Mouse (Mus musculus) forelimb bud, embryonic 11.5 days (tissue): Measurements from ENCODE around the gene Ccdc91.

ENCODE experiments used
- DNase-seq: peaks from one replicate; pipeline ENCODE4 v3.0.0-alpha.2; 2012; ENCODE audit warnings: low read depth, low spot score

Ccdc91 gene

GRCm38 (mm10) chr6:147569246-147569645 lies 93.6 kb downstream of the Ccdc91 start:
- DNase-seq, result no peak

- DNase-seq, result no peak
These were observed 97.5 kb downstream of the Ccdc91 start for GRCm38 (mm10) chr6:147573137-147573536.

- no peak for DNase-seq
These were observed 99.0 kb downstream of the Ccdc91 start for GRCm38 (mm10) chr6:147574454-147575182.

GRCm38 (mm10) chr6:147575183-147575784 lies 99.7 kb downstream of the Ccdc91 start:
- DNase-seq, result no peak

- peak; percentile 24 for DNase-seq
These were observed 112.0 kb downstream of the Ccdc91 start for GRCm38 (mm10) chr6:147587675-147588074.

GRCm38 (mm10) chr6:147606666-147607065 lies 131.0 kb downstream of the Ccdc91 start:
- no peak for DNase-seq

GRCm38 (mm10) chr6:147607613-147608012 lies 132.0 kb downstream of the Ccdc91 start:
- no peak for DNase-seq

GRCm38 (mm10) chr6:147615306-147615705 lies 139.7 kb downstream of the Ccdc91 start:
- DNase-seq, result no peak

- no peak for DNase-seq
These were observed 147.5 kb downstream of the Ccdc91 start for GRCm38 (mm10) chr6:147623142-147623541.

- no peak for DNase-seq
These were observed 160.8 kb downstream of the Ccdc91 start for GRCm38 (mm10) chr6:147636464-147636863.

- DNase-seq, result no peak
These were observed 168.2 kb downstream of the Ccdc91 start for GRCm38 (mm10) chr6:147643875-147644274.

GRCm38 (mm10) chr6:147644391-147644790 lies 168.8 kb downstream of the Ccdc91 start:
- DNase-seq, result no peak

GRCm38 (mm10) chr6:147646401-147646968 lies 170.9 kb downstream of the Ccdc91 start:
- DNase-seq, result no peak

- DNase-seq, result no peak
These were observed 182.4 kb downstream of the Ccdc91 start for GRCm38 (mm10) chr6:147658025-147658424.

GRCm38 (mm10) chr6:147660718-147661117 lies 185.1 kb downstream of the Ccdc91 start:
- DNase-seq, result no peak

- no peak for DNase-seq
These were observed 186.2 kb downstream of the Ccdc91 start for GRCm38 (mm10) chr6:147661841-147662240.

GRCm38 (mm10) chr6:147662610-147663009 lies 187.0 kb downstream of the Ccdc91 start:
- no peak for DNase-seq

GRCm38 (mm10) chr6:147664339-147664738 lies 188.7 kb downstream of the Ccdc91 start:
- peak; percentile 44 for DNase-seq

GRCm38 (mm10) chr6:147671366-147671765 lies 195.7 kb downstream of the Ccdc91 start:
- DNase-seq, result no peak

GRCm38 (mm10) chr6:147672481-147672880 lies 196.9 kb downstream of the Ccdc91 start:
- no peak for DNase-seq

- no peak for DNase-seq
These were observed 199.6 kb downstream of the Ccdc91 start for GRCm38 (mm10) chr6:147675022-147675733.

GRCm38 (mm10) chr6:147676214-147676613 lies 200.6 kb downstream of the Ccdc91 start:
- DNase-seq, result no peak
